Mouse (Mus musculus): ENCODE measurements around the gene 4930556J24Rik.
"Not testable (repeated sequence)": the region's sequence is repeated elsewhere in the genome, so short reads cannot be mapped to it uniquely, and the experiment has no call there.

4930556J24Rik gene

GRCm38 (mm10) chr11:3921281-3921850 lies 55.2 kb downstream of the 4930556J24Rik start:
- Histone ChIP-seq H3K27me3 (ENCODE audit: control insufficient read depth, insufficient read depth, low read length, poor library complexity, severe bottlenecking) (peaks cover 2% of the 10 kb centered on the region; the same call in 1 of the 2 replicates), H3K36me3 (ENCODE audit: control insufficient read depth, insufficient read depth, low read length, poor library complexity, severe bottlenecking) (0 out of 2 replicates have a peak, but pooled peaks cover 1% of the 10 kb centered on the region)
- DNase-seq (ENCODE audit: low read depth, low spot score), result peak; percentile 74

GRCm38 (mm10) chr11:3920476-3920875 lies 56.1 kb downstream of the 4930556J24Rik start:
- no peak for DNase-seq (ENCODE audit: low read depth, low spot score)
- H3K27me3 ChIP-seq (ENCODE audit: control insufficient read depth, insufficient read depth, low read length, poor library complexity, severe bottlenecking), result peaks cover 2% of the 10 kb centered on the region; the same call in 1 of the 2 replicates
- 0 out of 2 replicates have a peak, but pooled peaks cover 1% of the 10 kb centered on the region for H3K36me3 ChIP-seq (ENCODE audit: control insufficient read depth, insufficient read depth, low read length, poor library complexity, severe bottlenecking)

- peaks cover 2% of the 10 kb centered on the region; the same call in 1 of the 2 replicates for H3K27me3 ChIP-seq (ENCODE audit: control insufficient read depth, insufficient read depth, low read length, poor library complexity, severe bottlenecking)
- DNase-seq (ENCODE audit: low read depth, low spot score), result peak; percentile 58
- no peaks in the 10 kb centered on the region for H3K36me3 ChIP-seq (ENCODE audit: control insufficient read depth, insufficient read depth, low read length, poor library complexity, severe bottlenecking)
These were observed 57.8 kb downstream of the 4930556J24Rik start for GRCm38 (mm10) chr11:3918738-3919137.

- peak; percentile 81 for DNase-seq (ENCODE audit: low read depth, low spot score)
- no peaks in the 10 kb centered on the region for H3K36me3 ChIP-seq (ENCODE audit: control insufficient read depth, insufficient read depth, low read length, poor library complexity, severe bottlenecking)
These were observed 62.3 kb downstream of the 4930556J24Rik start, which contains the start of gene Slc35e4 for GRCm38 (mm10) chr11:3914109-3914840. Gene Slc35e4, minus strand, starts transcription at chr11:3914664.

GRCm38 (mm10) chr11:3913316-3914108 lies 63.1 kb downstream of the 4930556J24Rik start:
- Histone ChIP-seq H3K36me3 (ENCODE audit: control insufficient read depth, insufficient read depth, low read length, poor library complexity, severe bottlenecking) (no peaks in the 10 kb centered on the region), H3K27me3 (ENCODE audit: control insufficient read depth, insufficient read depth, low read length, poor library complexity, severe bottlenecking) (no peaks in the 10 kb centered on the region)
- peak; percentile 74 for DNase-seq (ENCODE audit: low read depth, low spot score)

More at GRCm38 (mm10) chr11:3914109-3914840, 62.3 kb downstream of the 4930556J24Rik start, which contains the start of gene Slc35e4:
- no peaks in the 10 kb centered on the region for H3K27me3 ChIP-seq (ENCODE audit: control insufficient read depth, insufficient read depth, low read length, poor library complexity, severe bottlenecking)

GRCm38 (mm10) chr11:3912875-3913271 lies 63.7 kb downstream of the 4930556J24Rik start:
- Histone ChIP-seq H3K36me3 (ENCODE audit: control insufficient read depth, insufficient read depth, low read length, poor library complexity, severe bottlenecking) (no peaks in the 10 kb centered on the region), H3K27me3 (ENCODE audit: control insufficient read depth, insufficient read depth, low read length, poor library complexity, severe bottlenecking) (no peaks in the 10 kb centered on the region)
- DNase-seq (ENCODE audit: low read depth, low spot score), result peak; percentile 15

GRCm38 (mm10) chr11:3912100-3912874 lies 64.3 kb downstream of the 4930556J24Rik start:
- no peaks in the 10 kb centered on the region for H3K27me3 ChIP-seq (ENCODE audit: control insufficient read depth, insufficient read depth, low read length, poor library complexity, severe bottlenecking)
- H3K36me3 ChIP-seq (ENCODE audit: control insufficient read depth, insufficient read depth, low read length, poor library complexity, severe bottlenecking), result no peaks in the 10 kb centered on the region
- no peak for DNase-seq (ENCODE audit: low read depth, low spot score)

GRCm38 (mm10) chr11:3911440-3911839 lies 65.1 kb downstream of the 4930556J24Rik start:
- not testable (repeated sequence) for H3K36me3 ChIP-seq (ENCODE audit: control insufficient read depth, insufficient read depth, low read length, poor library complexity, severe bottlenecking); H3K27me3 ChIP-seq (ENCODE audit: control insufficient read depth, insufficient read depth, low read length, poor library complexity, severe bottlenecking); DNase-seq (ENCODE audit: low read depth, low spot score)

- Histone ChIP-seq H3K36me3 (ENCODE audit: control insufficient read depth, insufficient read depth, low read length, poor library complexity, severe bottlenecking) (no peaks in the 10 kb centered on the region), H3K27me3 (ENCODE audit: control insufficient read depth, insufficient read depth, low read length, poor library complexity, severe bottlenecking) (no peaks in the 10 kb centered on the region)
- peak; percentile 20 for DNase-seq (ENCODE audit: low read depth, low spot score)
These were observed 65.9 kb downstream of the 4930556J24Rik start for GRCm38 (mm10) chr11:3910513-3911310.

GRCm38 (mm10) chr11:3909236-3909635 lies 67.3 kb downstream of the 4930556J24Rik start:
- Histone ChIP-seq H3K27me3 (ENCODE audit: control insufficient read depth, insufficient read depth, low read length, poor library complexity, severe bottlenecking) (no peaks in the 10 kb centered on the region), H3K36me3 (ENCODE audit: control insufficient read depth, insufficient read depth, low read length, poor library complexity, severe bottlenecking) (no peaks in the 10 kb centered on the region)
- DNase-seq (ENCODE audit: low read depth, low spot score), result no peak

GRCm38 (mm10) chr11:3905446-3905845 lies 71.1 kb downstream of the 4930556J24Rik start:
- Histone ChIP-seq H3K36me3 (ENCODE audit: control insufficient read depth, insufficient read depth, low read length, poor library complexity, severe bottlenecking) (no peaks in the 10 kb centered on the region), H3K27me3 (ENCODE audit: control insufficient read depth, insufficient read depth, low read length, poor library complexity, severe bottlenecking) (no peaks in the 10 kb centered on the region)
- no peak for DNase-seq (ENCODE audit: low read depth, low spot score)

- Histone ChIP-seq H3K36me3 (ENCODE audit: control insufficient read depth, insufficient read depth, low read length, poor library complexity, severe bottlenecking) (no peaks in the 10 kb centered on the region), H3K27me3 (ENCODE audit: control insufficient read depth, insufficient read depth, low read length, poor library complexity, severe bottlenecking) (no peaks in the 10 kb centered on the region)
- no peak for DNase-seq (ENCODE audit: low read depth, low spot score)
These were observed 71.9 kb downstream of the 4930556J24Rik start for GRCm38 (mm10) chr11:3904673-3905072.

- Histone ChIP-seq H3K36me3 (ENCODE audit: control insufficient read depth, insufficient read depth, low read length, poor library complexity, severe bottlenecking) (no peaks in the 10 kb centered on the region), H3K27me3 (ENCODE audit: control insufficient read depth, insufficient read depth, low read length, poor library complexity, severe bottlenecking) (no peaks in the 10 kb centered on the region)
- DNase-seq (ENCODE audit: low read depth, low spot score), result no peak
These were observed 73.5 kb downstream of the 4930556J24Rik start for GRCm38 (mm10) chr11:3903046-3903445.

Measured in splenic B cell, adult 2 months (primary cell).